Comparison of ENCODE assay signal across 20 mouse cellular contexts in genomic region chr2:158101768-158102167, GRCm38 (mm10). TPM values are rescaled to one million over a fixed set of nuclear protein-coding genes. Genes with fewer than 3 reads are reported as not detected.
A peak's percentile ranks its signal among the peaks of the same experiment; 100 is the strongest.
DNase-seq lines count a peak whose midpoint lies in the region; TF ChIP-seq lines count a peak whose summit lies in the region.
"Had no signal": no experiment of that assay in that cellular context is flagged by ENCODE, and none has a peak within 500 bp of the region (broad histone marks: within the 10 kb centered on the region; RNA-seq: fewer than 3 reads in every experiment).

No protein-coding gene starts in this region.

- DNase-seq in left cerebral cortex, postnatal 14 days (ENCODE audit: low spot score in 2 of 2) = peak; percentile 54 to 63
- DNase-seq in left cerebral cortex, postnatal 4 days = no peak
- DNase-seq in NIH3T3 (ENCODE audit: low read depth) = peak; percentile 70
- peak; percentile 38 to 51 for DNase-seq in right cerebral cortex, postnatal 36 days (ENCODE audit: low spot score in 2 of 2)
- DNase-seq in gastrocnemius, postnatal 4 days (ENCODE audit: low spot score in 2 of 2) = no peak
- DNase-seq in cerebellum, adult 11-12 months = no peak
- DNase-seq in kidney, postnatal 25 days = no peak
- DNase-seq: adrenal gland, postnatal 36 days; cerebellum, adult 2 months; gastrocnemius, postnatal 10 days; heart, adult 11 months; lung, adult 18-20 months; retina, postnatal 1 day had no signal

- no peak overlapping the region for H3K4me2 ChIP-seq in myocyte (ENCODE audit: low read depth)
- H3K4me2 ChIP-seq: embryonic facial prominence, embryonic 12.5 days; heart, embryonic 11.5 days; limb, embryonic 12.5 days; liver, embryonic 12.5 days; midbrain, embryonic 12.5 days had no signal

- H3ac ChIP-seq in myocyte (ENCODE audit: control insufficient read depth, insufficient read length) = no peak overlapping the region

- H3K4me3 ChIP-seq in myocyte = no peak overlapping the region
- H3K4me3 ChIP-seq: embryonic facial prominence, embryonic 12.5 days; limb, embryonic 12.5 days; liver, embryonic 12.5 days; midbrain, embryonic 12.5 days had no signal

- TF ChIP-seq POLR2A in myocyte (IDR thresholded peaks at IDR 0.05; ENCODE audit: insufficient read length, low read depth) = no peak

- no peaks in the 10 kb centered on the region for H3K79me2 ChIP-seq in myocyte (ENCODE audit: control insufficient read depth, insufficient read depth)

- H3K27me3 ChIP-seq in myocyte (ENCODE audit: control insufficient read depth, insufficient read depth, insufficient read length) = no peaks in the 10 kb centered on the region
- H3K27me3 ChIP-seq: embryonic facial prominence, embryonic 12.5 days; limb, embryonic 12.5 days; Patski had no signal

- intact Hi-C loops in left cerebral cortex, postnatal 14 days (cut with DNase I) = loop anchor here (10.0 kb wide), 1 partner anchor 233 kb away; no protein-coding TSS in a partner anchor
- intact Hi-C loops in left cerebral cortex, postnatal 4 days (cut with DNase I) = no loop called here

- no peaks in the 10 kb centered on the region for H3K36me3 ChIP-seq in myocyte (ENCODE audit: control insufficient read depth, insufficient read depth)
- H3K36me3 ChIP-seq: embryonic facial prominence, embryonic 12.5 days; limb, embryonic 12.5 days; liver, embryonic 12.5 days; midbrain, embryonic 12.5 days had no signal

TF ChIP-seq in myocyte, 11 proteins besides CTCF, POLR2A, EP300 and RAD21:
- TF ChIP-seq REST (IDR thresholded peaks at IDR 0.05; ENCODE audit: insufficient read depth, insufficient read length) = no peak
- TF ChIP-seq TCF12 (IDR thresholded peaks at IDR 0.05; ENCODE audit: insufficient read depth, poor library complexity, severe bottlenecking) = peak; percentile 19
- peak in 1 of 3 experiments; percentile 66 for TF ChIP-seq MYOG (IDR thresholded peaks at IDR 0.05; ENCODE audit: control insufficient read depth in 1 of 3, insufficient read depth in 1 of 3, insufficient read length in 2 of 3, low read depth in 2 of 3)
- TF ChIP-seq TCF3 (IDR thresholded peaks at IDR 0.05; ENCODE audit: insufficient read length, low read depth) = no peak
- TF ChIP-seq SRF (IDR thresholded peaks at IDR 0.05; ENCODE audit: control insufficient read depth, insufficient read length, low read depth) = no peak
- no peak for TF ChIP-seq USF1 (IDR thresholded peaks at IDR 0.05; ENCODE audit: low read depth)
- no peak for TF ChIP-seq MAX (IDR thresholded peaks at IDR 0.05; ENCODE audit: low read depth)
- no peak for TF ChIP-seq CEBPB (IDR thresholded peaks at IDR 0.05; ENCODE audit: insufficient read depth, poor library complexity, severe bottlenecking)
- TF ChIP-seq POLR2AphosphoS2 (IDR thresholded peaks at IDR 0.05; ENCODE audit: insufficient read length, low read depth) = no peak
- TF ChIP-seq MYOD1 (IDR thresholded peaks at IDR 0.05; ENCODE audit: control insufficient read depth in 1 of 3, insufficient read length in 2 of 3, low read depth in 2 of 3) = peak; percentile 16 to 95 (median 88)
- no peak for TF ChIP-seq E2F4 (IDR thresholded peaks at IDR 0.05; ENCODE audit: insufficient read depth)

RNA-seq across cellular contexts. Expression of gene Tgm2, which starts 44.5 kb away (rescaled TPM):
- total RNA-seq in left cerebral cortex, postnatal 14 days (2021) = 1 to 10 TPM; 7.1 to 8.3 TPM
- total RNA-seq in left cerebral cortex, postnatal 4 days (2021) = 1 to 10 TPM; 7.0 to 9.7 TPM
- 61.0 TPM for polyA plus RNA-seq in myocyte (2012; fragmentation: generic; extraction: Trizol)
- 100 to 1,000 TPM in 1 of 2 experiments, 10 to 100 TPM in 1; 81.0 to 130 TPM for total RNA-seq in gastrocnemius, postnatal 4 days (2021)

Comparison
In these comparisons a context has a peak if more than half of its experiments do, and no peak if none do; other contexts are left out.
1. DNase-seq: peak in left cerebral cortex, postnatal 14 days (2 of 2), NIH3T3 (single experiment) and right cerebral cortex, postnatal 36 days (2 of 2); none in left cerebral cortex, postnatal 4 days (single experiment), gastrocnemius, postnatal 4 days (0 of 2), cerebellum, adult 11-12 months (single experiment) and kidney, postnatal 25 days (0 of 2).
2. RNA of gene Tgm2, which starts 44.5 kb away (total RNA-seq): 81.0 to 130 TPM in gastrocnemius, postnatal 4 days; 7.0 to 9.7 TPM in left cerebral cortex, postnatal 4 days and 7.1 to 8.3 TPM in left cerebral cortex, postnatal 14 days; every median in the first group is over 4 times any median in the second.